Mouse (Mus musculus) MEL (cell line): ENCODE measurements at regions not wholly inside any gene's neighbourhood (a gene's known extent, or its start where the extent isn't known, plus 50 kb on each side); places are given as distances from the start of the nearest gene placed in this dataset.

ENCODE experiments used
- DNase-seq: peaks from one replicate; pipeline ENCODE4 v3.0.0; 2011; ENCODE audit warnings: low read depth, low spot score
- H3K27ac ChIP-seq: 2 replicates; pipeline ENCODE4 v1.5.1; 2012; ENCODE audit warnings: low read depth, mild to moderate bottlenecking, control low read depth, low read length, moderate library complexity; ENCODE audit not compliant: control insufficient read depth
- H3K27me3 ChIP-seq, 2 experiments: fragments of 150-350 bp in 1 of 2; sonication (generic) in 1 of 2; 2 replicates each; pipeline ENCODE4 v1.6.1; 2012; ENCODE audit warnings: low read length in 2 of 2, mild to moderate bottlenecking in 2 of 2, improper control_type of control experiment in 1 of 2, moderate library complexity in 1 of 2; ENCODE audit not compliant: insufficient read depth in 2 of 2, control insufficient read depth in 1 of 2
- H3K36me3 ChIP-seq, 2 experiments: 2 replicates each; pipeline ENCODE4 v1.6.1; 2012 to 2014; ENCODE audit warnings: low read length in 2 of 2, improper control_type of control experiment in 1 of 2, inconsistent platforms in 1 of 2, mild to moderate bottlenecking in 1 of 2; ENCODE audit not compliant: insufficient read depth in 2 of 2, control insufficient read depth in 1 of 2
- H3K4me1 ChIP-seq, 2 experiments: fragments of 150-350 bp in 1 of 2; sonication (generic) in 1 of 2; 2 replicates each; pipeline ENCODE4 v1.6.1; 2012; ENCODE audit warnings: low read length in 2 of 2, improper control_type of control experiment in 1 of 2, mild to moderate bottlenecking in 1 of 2; ENCODE audit not compliant: insufficient read depth in 2 of 2, control insufficient read depth in 1 of 2
- H3K4me3 ChIP-seq, 2 experiments: fragments of 150-350 bp in 1 of 2; sonication (generic) in 1 of 2; 2 replicates each; pipeline ENCODE4 v1.5.1; 2012; ENCODE audit warnings: low read depth in 2 of 2, low read length in 2 of 2, mild to moderate bottlenecking in 2 of 2, moderate library complexity in 2 of 2, control low read depth in 1 of 2, improper control_type of control experiment in 1 of 2; ENCODE audit not compliant: control insufficient read depth in 1 of 2, insufficient read depth in 1 of 2
- H3K79me2 ChIP-seq: 2 replicates; pipeline ENCODE4 v1.6.1; 2012; ENCODE audit warnings: mild to moderate bottlenecking, low read length, moderate library complexity; ENCODE audit not compliant: control insufficient read depth, poor library complexity, insufficient read depth
- H3K9ac ChIP-seq: 2 replicates; pipeline ENCODE4 v1.6.1; 2012; ENCODE audit warnings: low read depth, mild to moderate bottlenecking, control low read depth, low read length, moderate library complexity; ENCODE audit not compliant: control insufficient read depth, poor library complexity, severe bottlenecking
- H3K9me3 ChIP-seq: fragments of 150-350 bp; sonication (generic); replicated peaks from 2 replicates; pipeline ENCODE4 v1.6.1; 2012; ENCODE audit warnings: mild to moderate bottlenecking, low read length, improper control_type of control experiment, moderate library complexity; ENCODE audit not compliant: insufficient read depth
- BHLHE40 ChIP-seq: IDR thresholded peaks from 2 replicates; pipeline ENCODE4 v1.6.1; 2012; ENCODE audit warnings: low read depth, mild to moderate bottlenecking, inconsistent platforms, low read length, improper control_type of control experiment, borderline replicate concordance
- E2F4 ChIP-seq: IDR thresholded peaks from 2 replicates; pipeline ENCODE4 v1.6.1; 2011; ENCODE audit warnings: low read depth, low read length, improper control_type of control experiment, borderline replicate concordance
- EP300 ChIP-seq, 2 experiments: IDR thresholded peaks; 2 replicates each; pipeline ENCODE4 v1.6.1; 2011; ENCODE audit warnings: improper control_type of control experiment in 2 of 2, low read length in 2 of 2, low read depth in 1 of 2, mild to moderate bottlenecking in 1 of 2
- ETS1 ChIP-seq: IDR thresholded peaks from 2 replicates; pipeline ENCODE4 v1.6.1; 2012; ENCODE audit warnings: low read depth, mild to moderate bottlenecking, inconsistent platforms, low read length, improper control_type of control experiment, moderate library complexity
- HCFC1 ChIP-seq: IDR thresholded peaks from 2 replicates; pipeline ENCODE4 v1.6.1; 2012; ENCODE audit warnings: low read depth, mild to moderate bottlenecking, inconsistent platforms, low read length, improper control_type of control experiment, moderate library complexity
- KAT2A ChIP-seq: conservative IDR thresholded peaks from 2 replicates; pipeline ENCODE4 v1.6.1; 2012; ENCODE audit warnings: low read depth, low read length, improper control_type of control experiment, inconsistent platforms
- MAX ChIP-seq: IDR thresholded peaks from 2 replicates; pipeline ENCODE4 v1.6.1; 2011; ENCODE audit warnings: low read length, improper control_type of control experiment
- MEF2A ChIP-seq: IDR thresholded peaks from 2 replicates; pipeline ENCODE4 v1.6.1; 2014; ENCODE audit warnings: low read depth, mild to moderate bottlenecking, inconsistent platforms, low read length, improper control_type of control experiment; ENCODE audit not compliant: poor library complexity, insufficient replicate concordance, severe bottlenecking; ENCODE audit errors: extremely low read depth
- MXI1 ChIP-seq: IDR thresholded peaks from 2 replicates; pipeline ENCODE4 v1.6.1; 2011; ENCODE audit warnings: mild to moderate bottlenecking, low read depth, low read length, improper control_type of control experiment
- MYC ChIP-seq: IDR thresholded peaks from 2 replicates; pipeline ENCODE4 v1.6.1; 2011; ENCODE audit warnings: low read depth, mild to moderate bottlenecking, low read length, improper control_type of control experiment, moderate library complexity
- POLR2AphosphoS5 ChIP-seq: IDR thresholded peaks from 2 replicates; pipeline ENCODE4 v1.6.1; 2012; ENCODE audit warnings: low read depth, borderline replicate concordance, mild to moderate bottlenecking, inconsistent platforms, low read length, moderate library complexity, mixed read lengths
- SMC3 ChIP-seq: IDR thresholded peaks from 2 replicates; pipeline ENCODE4 v1.6.1; 2011; ENCODE audit warnings: low read depth, low read length, improper control_type of control experiment
- TAL1 ChIP-seq: IDR thresholded peaks from 2 replicates; pipeline ENCODE4 v1.6.1; 2012; ENCODE audit warnings: mild to moderate bottlenecking, inconsistent platforms, low read length, moderate library complexity, mixed read lengths
- USF2 ChIP-seq, 2 experiments: IDR thresholded peaks; 2 replicates each; pipeline ENCODE4 v1.6.1; 2011 to 2012; ENCODE audit warnings: improper control_type of control experiment in 2 of 2, low read length in 2 of 2, borderline replicate concordance in 1 of 2, inconsistent platforms in 1 of 2, low read depth in 1 of 2, mild to moderate bottlenecking in 1 of 2; ENCODE audit not compliant: insufficient read depth in 1 of 2
- ZMIZ1 ChIP-seq: IDR thresholded peaks from 2 replicates; pipeline ENCODE4 v1.6.1; 2012; ENCODE audit warnings: low read depth, mild to moderate bottlenecking, inconsistent platforms, low read length, improper control_type of control experiment, moderate library complexity
- ZNF384 ChIP-seq: IDR thresholded peaks from 2 replicates; pipeline ENCODE4 v1.6.1; 2012; ENCODE audit warnings: low read depth, mild to moderate bottlenecking, inconsistent platforms, low read length, improper control_type of control experiment

GRCm38 (mm10) chr15:72217731-72218130 lies 1616.6 kb upstream of the Gm6569 start:
- H3K36me3 ChIP-seq, result no peaks in the 10 kb centered on the region
- DNase-seq, result no peak
- H3K79me2 ChIP-seq, result no peaks in the 10 kb centered on the region
- H3K4me3 ChIP-seq, result no peak overlapping the region
- TF ChIP-seq USF2 (IDR thresholded peaks at IDR 0.05; ENCODE audit: borderline replicate concordance in 1 of 2, insufficient read depth in 1 of 2, low read depth in 1 of 2, low read length in 2 of 2) (no peak), SMC3 (no peak), ETS1 (no peak), E2F4 (no peak), POLR2AphosphoS5 (no peak), BHLHE40 (no peak), KAT2A (no peak), MYC (no peak), EP300 (IDR thresholded peaks at IDR 0.05; ENCODE audit: low read depth in 1 of 2, low read length in 2 of 2) (no peak), MAX (no peak), HCFC1 (no peak), ZNF384 (no peak), MXI1 (no peak), MEF2A (no peak), ZMIZ1 (no peak)
- no peaks in the 10 kb centered on the region for H3K9me3 ChIP-seq
- H3K9ac ChIP-seq, result no peak overlapping the region
- no peaks in the 10 kb centered on the region for H3K4me1 ChIP-seq
- H3K27ac ChIP-seq, result no peak overlapping the region
- H3K27me3 ChIP-seq, result no peaks in the 10 kb centered on the region

DNA sequence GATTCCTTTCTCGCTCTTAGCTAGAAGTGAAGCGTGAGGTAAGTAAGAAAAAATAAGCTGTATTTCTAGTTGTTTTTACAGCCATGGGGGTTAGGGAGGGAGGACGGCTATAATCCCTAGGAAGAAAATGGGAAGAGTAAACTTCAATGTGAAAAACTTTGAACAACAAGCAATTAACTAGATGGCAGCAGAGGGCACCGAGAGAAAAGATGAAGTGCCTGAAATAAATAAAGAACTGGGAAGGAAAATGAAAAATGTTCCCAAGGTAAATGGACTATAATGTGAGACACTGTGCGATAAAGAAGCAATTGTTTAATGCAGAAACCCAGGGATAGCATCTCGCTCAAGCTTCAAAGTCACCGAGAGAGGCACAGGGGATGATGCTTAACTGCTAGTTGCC lies 1614.4 kb upstream of the Gm6569 start:
- Histone ChIP-seq H3K9ac (no peak overlapping the region), H3K27ac (no peak overlapping the region), H3K27me3 (no peaks in the 10 kb centered on the region), H3K9me3 (no peaks in the 10 kb centered on the region), H3K4me3 (no peak overlapping the region), H3K79me2 (no peaks in the 10 kb centered on the region), H3K36me3 (no peaks in the 10 kb centered on the region), H3K4me1 (no peaks in the 10 kb centered on the region)
- no peak for DNase-seq
- TF ChIP-seq TAL1 (no peak), HCFC1 (no peak), E2F4 (no peak), MYC (no peak)
